Mouse (Mus musculus) neural tube, embryonic 14.5 days (tissue): ENCODE data around the gene Manba. TPM values are rescaled to one million over a fixed set of nuclear protein-coding genes. Genes with fewer than 3 reads are reported as not detected.
"Not testable (repeated sequence)": the region's sequence is repeated elsewhere in the genome, so short reads cannot be mapped to it uniquely, and the experiment has no call there.

ENCODE experiments used
- ATAC-seq: fragments of 200-750 bp; cut with Nextera tagmentation; 2 replicates; pipeline ENCODE4 v1.8.0; 2017; ENCODE audit warnings: low read depth, mild to moderate bottlenecking, moderate TSS enrichment, moderate library complexity
- H3K27ac ChIP-seq: fragments of 300-500 bp; sonication (generic); 2 replicates; pipeline ENCODE4 v1.5.1; 2014; ENCODE audit warnings: low read depth, mild to moderate bottlenecking, control low read depth, low read length, moderate library complexity, mixed read lengths
- H3K27me3 ChIP-seq: fragments of 300-500 bp; sonication (generic); 2 replicates; pipeline ENCODE4 v1.6.1; 2014; ENCODE audit warnings: low read length; ENCODE audit not compliant: control insufficient read depth, insufficient read depth
- H3K36me3 ChIP-seq: fragments of 300-500 bp; sonication (generic); 2 replicates; pipeline ENCODE4 v1.6.1; 2014; ENCODE audit warnings: low read length, mixed read lengths; ENCODE audit not compliant: control insufficient read depth, insufficient read depth
- H3K4me1 ChIP-seq: fragments of 300-500 bp; sonication (generic); 2 replicates; pipeline ENCODE4 v1.6.1; 2014; ENCODE audit warnings: low read length; ENCODE audit not compliant: control insufficient read depth, insufficient read depth
- H3K4me2 ChIP-seq: fragments of 300-500 bp; sonication (generic); 2 replicates; pipeline ENCODE4 v1.6.1; 2014; ENCODE audit warnings: mild to moderate bottlenecking, low read depth, low read length, control low read depth
- H3K4me3 ChIP-seq: fragments of 300-500 bp; sonication (generic); 2 replicates; pipeline ENCODE4 v1.5.1; 2014; ENCODE audit warnings: low read depth, low read length, control low read depth, mixed read lengths
- H3K9ac ChIP-seq: fragments of 300-500 bp; sonication (generic); replicated peaks from 2 replicates; pipeline ENCODE4 v1.6.1; 2014; ENCODE audit warnings: low read depth, mild to moderate bottlenecking, control low read depth, low read length, mixed read lengths
- H3K9me3 ChIP-seq: fragments of 300-500 bp; sonication (generic); 2 replicates; pipeline ENCODE4 v1.6.1; 2016; ENCODE audit warnings: low read length; ENCODE audit not compliant: control insufficient read depth
- WGBS: fragments of 180-500 bp; shearing (Covaris S2); extraction: QIAGEN DNeasy Blood & Tissue Kit; methylation state at CpG from one replicate; pipeline ENCODE4 v1.1.7; 2014; 5-methylcytosine and 5-hydroxymethylcytosine counted together
- polyA plus RNA-seq: library from polyadenylated mRNA; unstranded; fragments of >200 nt; fragmentation: Nextera tagmentation; extraction: Ambion mirVana; gene quantifications from 2 replicates; pipeline ENCODE4 v1.2.1, GENCODE M21; 2014

Gene Manba
- polyA plus RNA-seq, 1 experiment from 2014 or later, result 6.5 TPM

DNA sequence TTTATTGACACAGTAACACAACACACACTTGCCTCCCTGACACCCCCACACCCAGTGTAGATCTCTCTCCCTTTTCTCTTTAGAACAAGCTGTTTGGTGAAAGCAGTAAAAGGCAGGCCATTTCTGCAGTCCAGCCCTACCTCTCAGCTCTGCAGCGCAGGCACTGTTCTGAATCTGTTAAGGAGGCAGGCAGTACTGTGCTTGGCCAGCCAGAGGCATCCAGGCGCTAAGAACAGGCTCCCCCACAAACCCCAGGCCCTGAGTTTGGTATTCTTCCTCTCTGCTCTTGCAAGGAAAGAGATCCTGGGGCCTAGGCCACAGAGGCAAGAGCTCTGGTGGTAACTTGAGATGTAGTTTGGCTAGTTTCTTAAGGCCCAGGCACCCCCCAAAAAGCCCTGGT, 39.5 kb downstream of the Manba start:
- H3K27ac ChIP-seq, H3K9me3 ChIP-seq, H3K27me3 ChIP-seq, ATAC-seq, H3K4me3 ChIP-seq, H3K36me3 ChIP-seq, H3K4me1 ChIP-seq, H3K4me2 ChIP-seq, H3K9ac ChIP-seq: not testable (repeated sequence)
- WGBS, result 0% methylated on average over 2 of the region's 2 CpGs

DNA sequence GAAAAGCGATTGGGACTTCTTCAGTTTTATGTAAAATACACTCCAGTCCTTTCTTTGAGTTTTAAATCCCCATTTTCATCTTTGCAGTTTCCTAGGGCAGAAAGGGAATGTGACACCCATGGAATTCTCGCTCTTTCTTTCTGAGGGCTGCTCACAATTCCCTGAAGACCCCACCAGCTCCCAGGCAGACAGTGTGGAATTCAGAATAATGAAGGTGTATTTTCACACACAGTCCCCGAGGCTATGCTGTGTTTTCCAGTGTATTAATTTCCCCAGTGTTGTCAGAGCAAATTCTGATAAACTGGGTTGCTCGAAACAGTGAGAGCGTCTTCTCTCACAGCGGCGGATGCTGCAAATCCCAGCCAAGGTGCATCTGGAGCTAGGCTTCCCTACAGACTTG, 44.3 kb downstream of the Manba start:
- WGBS, result 84% methylated on average over 7 of the region's 7 CpGs
- no peaks in the 10 kb centered on the region for H3K27me3 ChIP-seq
- no peaks in the 10 kb centered on the region for H3K4me1 ChIP-seq
- H3K36me3 ChIP-seq, result no peaks in the 10 kb centered on the region
- no peaks in the 10 kb centered on the region for H3K9me3 ChIP-seq
- no peak overlapping the region for H3K4me2 ChIP-seq
- H3K27ac ChIP-seq, result no peak overlapping the region
- H3K4me3 ChIP-seq, result no peak overlapping the region
- ATAC-seq, result no peak
- no peak overlapping the region for H3K9ac ChIP-seq

- Histone ChIP-seq H3K36me3 (no peaks in the 10 kb centered on the region), H3K9ac (no peak overlapping the region), H3K27ac (no peak overlapping the region), H3K4me2 (no peak overlapping the region), H3K9me3 (no peaks in the 10 kb centered on the region), H3K4me1 (no peaks in the 10 kb centered on the region), H3K4me3 (no peak overlapping the region), H3K27me3 (no peaks in the 10 kb centered on the region)
- no peak for ATAC-seq
- 85% methylated on average over 2 of the region's 2 CpGs for WGBS
Measured at GRCm38 (mm10) chr3:135531762-135532161, 46.4 kb downstream of the Manba start.

- Histone ChIP-seq H3K4me2 (no peak overlapping the region), H3K9me3 (no peaks in the 10 kb centered on the region), H3K27ac (no peak overlapping the region), H3K27me3 (no peaks in the 10 kb centered on the region), H3K9ac (no peak overlapping the region), H3K36me3 (no peaks in the 10 kb centered on the region), H3K4me1 (no peaks in the 10 kb centered on the region), H3K4me3 (no peak overlapping the region)
- 91% methylated on average over 4 of the region's 5 CpGs for WGBS
- ATAC-seq, result no peak
Measured at GRCm38 (mm10) chr3:135534103-135534502, 48.7 kb downstream of the Manba start.

DNA sequence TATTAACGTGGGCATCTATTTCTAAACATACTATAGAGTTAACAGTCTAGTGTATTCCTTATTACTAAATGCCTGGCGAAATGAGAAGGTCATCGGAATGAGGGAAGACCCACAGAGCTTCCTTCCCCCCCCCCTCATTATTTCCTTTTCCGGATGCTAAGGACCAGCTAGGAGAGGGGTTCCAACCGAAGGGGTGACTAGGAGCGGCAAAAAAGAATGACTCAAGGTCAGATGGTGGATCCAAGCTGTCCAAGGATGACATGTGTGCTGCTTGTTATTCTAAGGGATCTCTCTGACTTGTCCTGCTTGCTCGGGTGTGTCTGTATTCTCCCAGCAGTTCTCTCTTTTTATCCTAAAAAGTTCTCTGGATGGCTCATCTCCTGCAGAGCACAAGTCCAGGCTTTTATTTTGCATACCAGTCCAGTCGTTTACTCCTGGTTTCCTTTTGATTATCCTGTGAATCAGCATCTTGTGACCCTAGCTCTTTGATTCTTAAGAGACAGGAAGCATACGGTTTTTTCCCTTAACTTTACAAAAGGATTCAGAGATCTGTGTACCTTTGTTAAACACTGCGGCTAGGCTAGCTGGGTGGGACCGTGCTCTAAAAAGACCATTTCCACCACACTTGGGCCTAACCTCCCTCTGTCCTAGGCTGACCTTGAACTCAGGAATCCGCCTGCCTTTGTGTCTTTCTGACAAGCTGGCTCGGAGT, 61.0 kb downstream of the Manba start:
- Histone ChIP-seq H3K4me2 (no peak overlapping the region), H3K36me3 (no peaks in the 10 kb centered on the region), H3K4me3 (no peak overlapping the region), H3K4me1 (no peaks in the 10 kb centered on the region), H3K9ac (no peak overlapping the region), H3K27me3 (no peaks in the 10 kb centered on the region), H3K9me3 (no peaks in the 10 kb centered on the region), H3K27ac (no peak overlapping the region)
- 72% methylated on average over 13 of the region's 13 CpGs for WGBS
- no peak for ATAC-seq

DNA sequence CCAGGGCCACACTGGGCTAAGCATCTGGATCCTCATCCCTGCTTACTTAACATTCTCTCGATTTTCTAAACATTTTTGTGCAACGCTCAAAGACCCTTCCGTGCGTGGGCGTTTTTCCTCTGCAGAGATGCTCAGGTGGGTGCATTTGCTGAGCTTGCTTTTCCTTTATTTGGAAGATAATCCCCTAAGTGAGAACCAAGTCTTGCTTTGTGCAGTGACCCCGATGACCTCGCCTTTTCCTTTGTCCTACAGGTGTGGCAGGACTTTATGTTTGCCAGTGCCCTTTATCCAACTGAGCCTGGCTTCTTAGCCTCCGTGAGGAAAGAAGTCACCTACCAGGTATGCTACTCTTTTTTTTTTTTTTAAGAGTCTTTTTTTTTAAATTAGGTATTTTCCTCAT, 61.9 kb downstream of the Manba start:
- 82% methylated on average over 8 of the region's 8 CpGs for WGBS
- H3K27ac ChIP-seq, result no peak overlapping the region
- ATAC-seq, result no peak
- H3K9me3 ChIP-seq, result no peaks in the 10 kb centered on the region
- no peaks in the 10 kb centered on the region for H3K4me1 ChIP-seq
- no peaks in the 10 kb centered on the region for H3K27me3 ChIP-seq
- no peak overlapping the region for H3K4me2 ChIP-seq
- H3K36me3 ChIP-seq, result no peaks in the 10 kb centered on the region
- H3K4me3 ChIP-seq, result no peak overlapping the region
- no peak overlapping the region for H3K9ac ChIP-seq

- 76% methylated on average over 5 of the region's 5 CpGs for WGBS
- ATAC-seq, result no peak
Measured at GRCm38 (mm10) chr3:135552874-135553273, 67.5 kb downstream of the Manba start.

GRCm38 (mm10) chr3:135555192-135555591, 69.8 kb downstream of the Manba start:
- Histone ChIP-seq H3K27ac (no peak overlapping the region), H3K4me1 (no peaks in the 10 kb centered on the region), H3K4me3 (no peak overlapping the region), H3K27me3 (no peaks in the 10 kb centered on the region), H3K4me2 (no peak overlapping the region), H3K9ac (no peak overlapping the region), H3K36me3 (no peaks in the 10 kb centered on the region), H3K9me3 (no peaks in the 10 kb centered on the region)
- 48% methylated on average over 6 of the region's 6 CpGs for WGBS
- ATAC-seq, result no peak

More at GRCm38 (mm10) chr3:135552874-135553273, 67.5 kb downstream of the Manba start:
- Histone ChIP-seq H3K4me1 (no peaks in the 10 kb centered on the region), H3K4me3 (no peak overlapping the region), H3K9me3 (no peaks in the 10 kb centered on the region), H3K9ac (no peak overlapping the region), H3K27me3 (no peaks in the 10 kb centered on the region), H3K36me3 (no peaks in the 10 kb centered on the region), H3K27ac (no peak overlapping the region), H3K4me2 (no peak overlapping the region)

DNA sequence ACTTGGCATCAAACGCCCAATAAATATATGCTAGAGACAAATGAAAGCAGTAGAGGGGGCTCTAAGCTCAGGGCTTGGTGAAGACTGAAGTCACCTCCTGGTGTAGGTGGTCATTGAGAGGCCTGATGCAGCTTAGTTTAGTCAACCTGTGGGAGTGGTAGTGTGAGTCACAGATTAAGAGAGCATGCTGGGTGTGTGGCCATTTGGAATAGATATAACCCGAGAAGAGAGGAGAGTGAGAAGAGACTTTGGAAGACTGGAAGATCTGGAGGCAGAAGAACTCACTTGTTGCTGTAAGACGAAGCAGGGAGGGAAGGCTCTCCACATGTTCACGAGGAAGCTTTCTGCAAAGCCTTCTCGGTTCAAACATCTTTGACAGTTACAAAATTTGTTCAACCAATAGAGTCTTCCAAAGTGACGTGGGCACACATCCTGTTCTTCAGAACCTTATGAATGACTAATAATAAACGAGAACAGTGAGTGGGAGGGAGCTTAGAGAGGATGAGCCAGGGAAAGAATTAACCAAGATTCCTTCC, 70.7 kb downstream of the Manba start:
- H3K36me3 ChIP-seq, result no peaks in the 10 kb centered on the region
- no peak overlapping the region for H3K27ac ChIP-seq
- no peak overlapping the region for H3K4me2 ChIP-seq
- no peak for ATAC-seq
- H3K9ac ChIP-seq, result no peak overlapping the region
- no peaks in the 10 kb centered on the region for H3K27me3 ChIP-seq
- no peaks in the 10 kb centered on the region for H3K4me1 ChIP-seq
- no peak overlapping the region for H3K4me3 ChIP-seq
- H3K9me3 ChIP-seq, result no peaks in the 10 kb centered on the region
- 84% methylated on average over 7 of the region's 7 CpGs for WGBS
